Mouse (Mus musculus) lung, adult 2 months (tissue): ENCODE measurements at regions not wholly inside any gene's neighbourhood (a gene's known extent, or its start where the extent isn't known, plus 50 kb on each side); places are given as distances from the start of the nearest gene placed in this dataset.

Experiments used
- CTCF ChIP-seq: fragments of 200-500 bp; IDR thresholded peaks from 2 replicates; pipeline ENCODE4 v1.5.1; 2011; ENCODE audit warnings: mild to moderate bottlenecking, low read length, control low read depth; ENCODE audit not compliant: insufficient read depth
- POLR2A ChIP-seq: fragments of 200-500 bp; IDR thresholded peaks from 2 replicates; pipeline ENCODE4 v1.6.1; 2011; ENCODE audit warnings: low read depth, mild to moderate bottlenecking, control low read depth, low read length, borderline replicate concordance; ENCODE audit errors: extremely low read depth

DNA sequence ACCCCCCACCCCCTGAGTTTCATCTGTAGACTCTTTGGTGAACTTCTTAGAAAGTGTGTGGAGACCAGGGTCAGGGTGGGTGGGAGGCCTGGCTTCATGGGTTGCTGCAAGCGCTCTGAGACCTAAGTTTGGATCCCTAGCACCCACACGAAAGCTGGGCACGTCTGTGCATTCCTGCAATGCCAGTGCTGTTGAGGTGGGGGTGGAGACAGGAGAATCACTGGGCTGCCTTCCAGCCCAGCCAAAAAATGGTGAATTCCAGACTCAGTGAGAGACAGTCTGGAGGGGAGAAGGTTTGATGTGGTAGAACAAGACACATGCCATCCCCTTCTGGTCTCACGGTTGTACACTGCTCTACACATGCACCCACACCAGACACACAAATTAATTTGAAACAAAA, 113.8 kb downstream of the Gadd45g start:
- TF ChIP-seq CTCF, result no peak
- TF ChIP-seq POLR2A, result no peak
